Mouse (Mus musculus): ENCODE measurements around the gene Gm26741.

DNA sequence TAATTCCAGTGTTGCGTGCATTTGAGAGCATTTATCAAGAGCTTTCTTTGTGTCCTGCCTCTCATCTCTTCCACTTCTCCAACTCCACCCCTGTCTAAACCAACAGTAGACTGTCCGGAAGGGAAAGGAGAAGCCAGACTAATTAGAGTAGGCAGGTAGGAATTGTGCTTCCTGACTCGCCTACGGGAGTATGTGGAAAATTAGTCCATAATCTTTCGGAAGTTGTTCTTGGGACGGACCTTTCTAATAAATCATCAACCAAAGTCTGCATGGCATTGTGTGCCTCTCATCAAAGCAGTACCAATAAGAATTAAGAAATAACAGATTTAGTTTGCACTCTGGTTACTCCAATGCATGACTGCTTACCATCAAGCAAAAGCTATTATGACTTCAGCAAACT is 24.5 kb downstream of the Gm26741 start:
- TF ChIP-seq CTCF (IDR thresholded peaks at IDR 0.05; ENCODE audit: extremely low read depth, insufficient read length, insufficient replicate concordance, low read depth, low read length) (no peak), POLR2A (IDR thresholded peaks at IDR 0.05; ENCODE audit: low read depth, low read length) (no peak)

Data from small intestine, adult 2 months (tissue).